Mouse (Mus musculus) erythroblast, embryonic 14.5 days (primary cell): ENCODE data around the gene Ndufaf3.

ENCODE experiments used
- GATA1 ChIP-seq: IDR thresholded peaks from 2 replicates; pipeline ENCODE4 v1.6.1; 2012; ENCODE audit warnings: low read length, inconsistent platforms, mixed read lengths
- TAL1 ChIP-seq: IDR thresholded peaks from 3 replicates; pipeline ENCODE4 v1.6.1; 2012; ENCODE audit warnings: low read length, inconsistent platforms, mixed read lengths

- no peak for TF ChIP-seq TAL1
- TF ChIP-seq GATA1 = no peak
These were observed 1.3 kb upstream of the Ndufaf3 start for GRCm38 (mm10) chr9:108568511-108568921.
